Mouse (Mus musculus) CH12.LX (cell line): ENCODE data around the gene Txndc16. TPM values are rescaled to one million over a fixed set of nuclear protein-coding genes. Genes with fewer than 3 reads are reported as not detected.

Source experiments
- DNase-seq: peaks from one replicate; pipeline ENCODE4 v3.0.0-alpha.2; 2013; ENCODE audit errors: extremely low read depth
- H3K27ac ChIP-seq: 2 replicates; pipeline ENCODE4 v1.5.1; 2012; ENCODE audit warnings: low read depth, mild to moderate bottlenecking, control low read depth, moderate library complexity; ENCODE audit not compliant: insufficient read depth
- H3K27me3 ChIP-seq: replicated peaks from 2 replicates; pipeline ENCODE3; 2012; ENCODE audit warnings: inconsistent platforms
- H3K36me3 ChIP-seq, 2 experiments: replicated peaks in 1 of 2; 2 replicates each; pipeline versions ENCODE3 to v1.6.1; 2012; ENCODE audit warnings: inconsistent platforms in 1 of 2, low read length in 1 of 2, mild to moderate bottlenecking in 1 of 2, mixed read lengths in 1 of 2, moderate library complexity in 1 of 2; ENCODE audit not compliant: control insufficient read depth in 1 of 2, insufficient read depth in 1 of 2
- H3K4me1 ChIP-seq, 2 experiments: 2 replicates each; pipeline ENCODE4 v1.6.1; 2012; ENCODE audit warnings: inconsistent platforms in 1 of 2, moderate library complexity in 1 of 2; ENCODE audit not compliant: insufficient read depth in 2 of 2, control insufficient read depth in 1 of 2
- H3K4me2 ChIP-seq: 2 replicates; pipeline ENCODE4 v1.6.1; 2012; ENCODE audit warnings: low read depth, mild to moderate bottlenecking, control low read depth; ENCODE audit not compliant: poor library complexity, insufficient read depth, severe bottlenecking
- H3K4me3 ChIP-seq, 3 experiments: fragments of 150-350 bp in 1 of 3; sonication (generic) in 1 of 3; replicated peaks in 1 of 3; 2 replicates each; pipeline versions ENCODE3 to v1.5.1; 2011 to 2012; ENCODE audit warnings: low read depth in 2 of 3, low read length in 2 of 3, mild to moderate bottlenecking in 2 of 3, moderate library complexity in 2 of 3, control low read depth in 1 of 3, improper control_type of control experiment in 1 of 3, inconsistent platforms in 1 of 3, mixed read lengths in 1 of 3; ENCODE audit not compliant: poor library complexity in 1 of 3
- H3K79me2 ChIP-seq: replicated peaks from 2 replicates; pipeline ENCODE4 v1.6.1; 2012; ENCODE audit warnings: mild to moderate bottlenecking, moderate library complexity; ENCODE audit not compliant: control insufficient read depth, poor library complexity, insufficient read depth, severe bottlenecking; ENCODE audit errors: extremely low read depth
- H3K9ac ChIP-seq: 2 replicates; pipeline ENCODE4 v1.6.1; 2012; ENCODE audit warnings: low read depth, mild to moderate bottlenecking, control low read depth, moderate library complexity; ENCODE audit not compliant: insufficient read depth
- H3K9me3 ChIP-seq: replicated peaks from 2 replicates; pipeline ENCODE3; 2012; ENCODE audit warnings: low read length, inconsistent platforms, mixed read lengths
- BHLHE40 ChIP-seq: IDR thresholded peaks from 2 replicates; pipeline ENCODE4 v1.6.1; 2011; ENCODE audit warnings: mild to moderate bottlenecking, low read depth, low read length, improper control_type of control experiment
- CHD1 ChIP-seq: IDR thresholded peaks from 2 replicates; pipeline ENCODE4 v1.6.1; 2012; ENCODE audit warnings: low read depth, low read length, improper control_type of control experiment, inconsistent platforms
- E2F4 ChIP-seq: IDR thresholded peaks from 2 replicates; pipeline ENCODE4 v1.6.1; 2011; ENCODE audit warnings: low read depth, low read length, improper control_type of control experiment; ENCODE audit not compliant: insufficient replicate concordance
- ELF1 ChIP-seq: IDR thresholded peaks from 2 replicates; pipeline ENCODE4 v1.6.1; 2014; ENCODE audit warnings: low read depth, mild to moderate bottlenecking, inconsistent platforms, low read length, improper control_type of control experiment
- EP300 ChIP-seq: IDR thresholded peaks from 2 replicates; pipeline ENCODE4 v1.6.1; 2011; ENCODE audit warnings: low read length, improper control_type of control experiment
- ETS1 ChIP-seq: conservative IDR thresholded peaks from 2 replicates; pipeline ENCODE4 v1.6.1; 2012; ENCODE audit warnings: low read depth, mild to moderate bottlenecking, inconsistent platforms, low read length, improper control_type of control experiment, moderate library complexity
- HCFC1 ChIP-seq: IDR thresholded peaks from 2 replicates; pipeline ENCODE4 v1.6.1; 2012; ENCODE audit warnings: low read depth, mild to moderate bottlenecking, inconsistent platforms, low read length, improper control_type of control experiment
- IRF4 ChIP-seq: IDR thresholded peaks from 2 replicates; pipeline ENCODE4 v1.6.1; 2014; ENCODE audit warnings: low read depth, mild to moderate bottlenecking, inconsistent platforms, low read length, improper control_type of control experiment
- KAT2A ChIP-seq: IDR thresholded peaks from 2 replicates; pipeline ENCODE4 v1.6.1; 2012; ENCODE audit warnings: low read length, improper control_type of control experiment, inconsistent platforms; ENCODE audit not compliant: insufficient replicate concordance
- MAFK ChIP-seq: IDR thresholded peaks from 2 replicates; pipeline ENCODE4 v1.6.1; 2011; ENCODE audit warnings: low read length, improper control_type of control experiment; ENCODE audit not compliant: insufficient replicate concordance
- MAX ChIP-seq: IDR thresholded peaks from 2 replicates; pipeline ENCODE4 v1.6.1; 2011; ENCODE audit warnings: low read length, improper control_type of control experiment
- MAZ ChIP-seq: IDR thresholded peaks from 2 replicates; pipeline ENCODE4 v1.6.1; 2012; ENCODE audit warnings: low read depth, mild to moderate bottlenecking, inconsistent platforms, low read length, improper control_type of control experiment, moderate library complexity
- MEF2A ChIP-seq: IDR thresholded peaks from 2 replicates; pipeline ENCODE4 v1.6.1; 2014; ENCODE audit warnings: low read depth, mild to moderate bottlenecking, inconsistent platforms, low read length, improper control_type of control experiment, borderline replicate concordance
- MXI1 ChIP-seq: IDR thresholded peaks from 2 replicates; pipeline ENCODE4 v1.6.1; 2011; ENCODE audit warnings: mild to moderate bottlenecking, low read depth, low read length, improper control_type of control experiment
- MYC ChIP-seq: IDR thresholded peaks from 2 replicates; pipeline ENCODE4 v1.6.1; 2011; ENCODE audit warnings: low read depth, mild to moderate bottlenecking, improper control_type of control experiment, low read length
- NRF1 ChIP-seq: IDR thresholded peaks from 2 replicates; pipeline ENCODE4 v1.6.1; 2014; ENCODE audit warnings: low read depth, mild to moderate bottlenecking, inconsistent platforms, low read length, improper control_type of control experiment, moderate library complexity
- SIN3A ChIP-seq: IDR thresholded peaks from 2 replicates; pipeline ENCODE4 v1.6.1; 2012; ENCODE audit warnings: low read length, improper control_type of control experiment, inconsistent platforms
- SMC3 ChIP-seq: IDR thresholded peaks from 2 replicates; pipeline ENCODE4 v1.6.1; 2011; ENCODE audit warnings: low read depth, low read length, improper control_type of control experiment
- TBP ChIP-seq: conservative IDR thresholded peaks from 2 replicates; pipeline ENCODE4 v1.6.1; 2011; ENCODE audit warnings: low read depth, low read length, improper control_type of control experiment
- TCF12 ChIP-seq: IDR thresholded peaks from 2 replicates; pipeline ENCODE4 v1.6.1; 2014; ENCODE audit warnings: low read depth, mild to moderate bottlenecking, inconsistent platforms, low read length, improper control_type of control experiment
- USF1 ChIP-seq: IDR thresholded peaks from 2 replicates; pipeline ENCODE4 v1.6.1; 2014; ENCODE audit warnings: low read depth, mild to moderate bottlenecking, inconsistent platforms, low read length, improper control_type of control experiment
- ZC3H11A ChIP-seq: IDR thresholded peaks from 2 replicates; pipeline ENCODE4 v1.6.1; 2012; ENCODE audit warnings: low read depth, mild to moderate bottlenecking, inconsistent platforms, low read length, improper control_type of control experiment
- ZMIZ1 ChIP-seq: IDR thresholded peaks from 2 replicates; pipeline ENCODE4 v1.6.1; 2012; ENCODE audit warnings: low read depth, mild to moderate bottlenecking, inconsistent platforms, low read length, improper control_type of control experiment
- dilution Hi-C: fragments of 300-500 bp; cut with MboI; formaldehyde crosslinking; loops from 2 replicates; pipeline ENCODE4 v1.14.3; 2020; ENCODE audit warnings: low sequenced_read_pairs; ENCODE audit not compliant: extremely low pct_unique_long_range_greater_than_20kb, extremely low pct_ligation_motif_present
- in situ Hi-C: fragments of 300-500 bp; cut with MboI; formaldehyde crosslinking; loops from 3 replicates; pipeline ENCODE4 v1.14.3; 2019; ENCODE audit warnings: low sequenced_read_pairs, low pct_ligation_motif_present, low pct_unique_long_range_greater_than_20kb, mixed read lengths
- polyA plus RNA-seq: library from polyadenylated mRNA; unstranded; fragments of >175 nt; gene quantifications from 2 replicates; pipeline ENCODE4 v1.2.1, GENCODE M21; 2012; ENCODE audit warnings: low read depth; ENCODE audit not compliant: insufficient read length
- total RNA-seq, 2 experiments: library from RNA; depleted of rRNA; stranded (reverse); fragments of 300-350 nt in 1 of 2; fragments of >200 nt in 1 of 2; gene quantifications; 2 replicates each; pipeline ENCODE4 v1.2.3; 2012 to 2014

Gene Txndc16
- total and polyA plus RNA-seq, 3 experiments = 7.8 to 15.2 (median 8.0) TPM

- TF ChIP-seq CHD1 (no peak), SMC3 (no peak), ELF1 (peak; percentile 72), SIN3A (peak; percentile 80), USF1 (peak; percentile 64), ZMIZ1 (0 out of 2 replicates have a peak, but pooled peaks have one; percentile 49), KAT2A (0 out of 2 replicates have a peak, but pooled peaks have one; percentile 47), MYC (peak; percentile 70; the same call in 1 of the 2 replicates)
- TF ChIP-seq, all 38 proteins: peak for 21
Measured at GRCm38 (mm10) chr14:45219281-45220089, 643 bp downstream of the Txndc16 start, which contains the start of gene Gpr137c (continued).

GRCm38 (mm10) chr14:45217693-45218092 lies 2.4 kb downstream of the Txndc16 start:
- Histone ChIP-seq H3K27me3 (peaks cover 15% of the 10 kb centered on the region), H3K9ac (peak overlapping the region; percentile 79)

More at GRCm38 (mm10) chr14:45217693-45218092, 2.4 kb downstream of the Txndc16 start:
- dilution Hi-C loops = no loop called here
- peaks cover 0 to 27% of the 10 kb centered on the region in 2 experiments; a peak in 3 of 4 replicates for H3K4me1 ChIP-seq
- in situ Hi-C loops = no loop called here
- no peaks in the 10 kb centered on the region for H3K36me3 ChIP-seq
- peak overlapping the region; percentile 78 for H3K4me2 ChIP-seq
- no peak for TF ChIP-seq HCFC1
- TF ChIP-seq ETS1 = no peak
- no peak for TF ChIP-seq TBP
- no peak for TF ChIP-seq MAFK
- no peak for TF ChIP-seq MXI1
- no peak for TF ChIP-seq MAZ
- TF ChIP-seq KAT2A = no peak
- TF ChIP-seq ZC3H11A = no peak
- TF ChIP-seq TCF12 = no peak
- TF ChIP-seq SIN3A = no peak
- TF ChIP-seq IRF4 = no peak
- no peak for TF ChIP-seq MYC
- no peak for TF ChIP-seq MEF2A
- no peak for TF ChIP-seq BHLHE40
- TF ChIP-seq E2F4 = no peak
- no peak for TF ChIP-seq EP300
- no peak for TF ChIP-seq NRF1
- no peak for TF ChIP-seq ZMIZ1
- TF ChIP-seq USF1 = no peak
- no peak for TF ChIP-seq MAX
- peak overlapping the region in 2 of 3 experiments; percentile 41 to 71 for H3K4me3 ChIP-seq
- DNase-seq = no peak
- H3K27ac ChIP-seq = peak overlapping the region; percentile 50
- peaks cover 5% of the 10 kb centered on the region for H3K79me2 ChIP-seq
- H3K9me3 ChIP-seq = no peaks in the 10 kb centered on the region
